Mouse (Mus musculus): ENCODE results near the gene Gpc6. TPM values are rescaled to one million over a fixed set of nuclear protein-coding genes. Genes with fewer than 3 reads are reported as not detected.

Gpc6 gene
- polyA plus RNA-seq, 1 experiment from 2014 or later, result 20.1 TPM

DNA sequence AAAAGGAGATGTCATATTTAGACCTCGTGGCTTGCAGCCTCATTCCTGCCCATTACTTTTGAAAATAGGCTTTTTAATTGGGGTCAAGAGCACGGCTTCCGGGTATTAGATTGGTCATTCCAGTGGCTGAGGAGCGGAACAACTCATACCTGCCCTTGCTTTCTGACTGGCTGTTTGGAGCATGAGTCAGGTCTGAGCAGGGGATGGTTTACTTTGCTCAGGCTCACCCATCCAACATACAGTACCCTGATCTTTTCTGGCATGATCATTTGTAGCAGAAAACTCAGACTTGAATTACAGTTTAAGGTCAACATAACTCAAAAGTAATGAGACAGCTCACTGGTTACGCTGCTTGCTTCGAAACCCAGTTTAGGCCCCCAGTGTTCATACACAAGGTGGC, 1068.7 kb downstream of the Gpc6 start:
- no peak overlapping the region for H3K27ac ChIP-seq
- 83% methylated on average over 6 of the region's 6 CpGs for WGBS
- H3K36me3 ChIP-seq, result no peaks in the 10 kb centered on the region
- H3K4me1 ChIP-seq (replicated peaks), result no peaks in the 10 kb centered on the region
- H3K9me3 ChIP-seq (replicated peaks), result no peaks in the 10 kb centered on the region
- no peak overlapping the region for H3K4me3 ChIP-seq
- peaks cover 78% of the 10 kb centered on the region for H3K27me3 ChIP-seq
- H3K4me2 ChIP-seq, result no peak overlapping the region
- no peak overlapping the region for H3K9ac ChIP-seq
- ATAC-seq (replicated peaks; ENCODE audit: insufficient number of reproducible peaks, insufficient read depth, low FRiP score, low read depth), result no peak

DNA sequence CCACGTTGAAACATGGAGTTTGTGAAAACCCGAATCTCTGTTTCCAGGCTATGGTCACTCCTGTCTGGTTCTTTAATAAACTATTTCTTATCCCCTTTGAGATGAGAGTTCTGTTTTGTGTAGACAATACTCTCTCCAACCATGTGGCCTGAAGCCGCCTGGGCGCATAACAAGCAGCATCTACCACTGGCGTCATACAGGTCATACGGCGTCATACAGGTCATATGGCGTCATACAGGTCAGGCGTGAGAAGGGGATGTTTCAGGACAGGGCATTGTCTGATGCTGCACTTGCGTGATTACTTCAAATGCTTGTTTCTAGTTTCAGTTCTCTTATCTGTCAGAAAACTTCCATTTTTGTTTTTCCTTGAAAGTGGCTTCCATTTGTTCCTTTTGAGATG, 1079.3 kb downstream of the Gpc6 start:
- no peak overlapping the region for H3K27ac ChIP-seq
- H3K9ac ChIP-seq, result no peak overlapping the region
- H3K4me1 ChIP-seq (replicated peaks), result peaks cover 22% of the 10 kb centered on the region
- no peaks in the 10 kb centered on the region for H3K9me3 ChIP-seq (replicated peaks)
- H3K4me3 ChIP-seq, result no peak overlapping the region
- peaks cover 60% of the 10 kb centered on the region for H3K27me3 ChIP-seq
- no peak overlapping the region for H3K4me2 ChIP-seq
- H3K36me3 ChIP-seq, result no peaks in the 10 kb centered on the region
- ATAC-seq (replicated peaks; ENCODE audit: insufficient number of reproducible peaks, insufficient read depth, low FRiP score, low read depth), result no peak
- 86% methylated on average over 10 of the region's 10 CpGs for WGBS

DNA sequence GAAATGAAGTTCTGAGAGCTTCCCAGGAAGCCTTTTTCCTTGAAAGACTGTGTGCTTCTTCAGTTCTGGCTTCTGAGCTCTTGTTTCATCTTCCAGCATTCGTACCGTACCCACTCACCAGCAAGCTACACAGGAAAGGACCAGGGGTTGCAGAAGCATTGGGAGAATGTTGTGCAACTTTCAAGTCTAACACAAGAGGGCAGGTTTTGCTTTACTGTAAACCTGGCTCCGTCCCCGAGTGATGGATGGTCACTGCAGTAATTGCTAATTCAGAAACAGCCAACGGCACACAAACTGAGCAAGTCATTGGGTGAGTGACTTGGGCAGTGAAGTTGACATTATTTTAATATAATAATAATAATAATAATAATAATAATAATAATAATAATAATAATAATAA, 1080.6 kb downstream of the Gpc6 start:
- Histone ChIP-seq H3K36me3 (no peaks in the 10 kb centered on the region), H3K27me3 (peaks cover 68% of the 10 kb centered on the region), H3K9me3 (replicated peaks) (no peaks in the 10 kb centered on the region), H3K4me2 (no peak overlapping the region), H3K4me3 (no peak overlapping the region), H3K27ac (no peak overlapping the region), H3K4me1 (replicated peaks) (peaks cover 17% of the 10 kb centered on the region), H3K9ac (no peak overlapping the region)
- no peak for ATAC-seq (replicated peaks; ENCODE audit: insufficient number of reproducible peaks, insufficient read depth, low FRiP score, low read depth)
- WGBS, result 13% methylated on average over 5 of the region's 5 CpGs

DNA sequence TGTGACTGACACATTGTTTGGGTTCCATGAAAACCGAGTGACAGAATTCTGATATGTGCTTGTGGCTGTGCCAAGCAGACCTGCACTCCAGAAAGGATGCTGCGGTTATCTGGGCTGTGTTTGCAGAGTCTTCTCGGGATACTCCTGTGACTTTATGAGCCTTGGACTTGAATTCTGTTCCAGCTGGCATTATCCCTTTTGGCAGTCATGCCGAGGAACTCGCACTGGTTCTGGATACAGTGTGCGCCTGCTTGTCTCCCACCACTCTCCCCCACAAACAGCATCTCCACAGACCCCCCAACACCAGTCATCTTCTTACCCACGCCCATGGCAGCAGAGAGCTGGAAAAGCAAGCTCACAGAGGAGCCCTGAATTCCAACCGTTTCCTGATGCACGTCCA, 1084.4 kb downstream of the Gpc6 start:
- Histone ChIP-seq H3K27me3 (peaks cover 58% of the 10 kb centered on the region), H3K9me3 (replicated peaks) (no peaks in the 10 kb centered on the region), H3K36me3 (no peaks in the 10 kb centered on the region), H3K4me3 (no peak overlapping the region), H3K4me1 (replicated peaks) (no peaks in the 10 kb centered on the region), H3K9ac (no peak overlapping the region), H3K27ac (no peak overlapping the region), H3K4me2 (no peak overlapping the region)
- ATAC-seq (replicated peaks; ENCODE audit: insufficient number of reproducible peaks, insufficient read depth, low FRiP score, low read depth), result no peak
- WGBS, result 64% methylated on average over 9 of the region's 9 CpGs

DNA sequence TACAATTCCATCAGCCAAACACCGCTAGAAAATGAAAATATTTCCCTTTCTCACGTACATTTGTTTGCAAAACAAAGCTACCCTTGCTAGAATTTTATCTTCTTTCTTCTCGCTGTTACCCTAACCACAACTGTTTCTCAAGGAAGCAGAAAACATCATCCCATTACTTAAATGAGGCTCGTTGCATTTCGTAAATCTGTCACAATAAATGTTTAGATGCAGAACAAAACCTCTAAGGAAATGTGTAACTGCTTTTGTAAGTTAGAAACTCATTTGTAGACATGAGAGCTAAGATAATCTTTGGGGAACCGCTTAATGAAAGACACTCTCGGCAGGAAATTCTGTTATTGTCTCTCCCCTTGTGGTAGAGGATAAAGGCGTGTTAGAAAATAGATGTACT, 1088.1 kb downstream of the Gpc6 start:
- Histone ChIP-seq H3K36me3 (no peaks in the 10 kb centered on the region), H3K27me3 (peaks cover 43% of the 10 kb centered on the region), H3K9ac (no peak overlapping the region), H3K27ac (no peak overlapping the region), H3K4me3 (no peak overlapping the region), H3K9me3 (replicated peaks) (no peaks in the 10 kb centered on the region), H3K4me2 (no peak overlapping the region), H3K4me1 (replicated peaks) (no peaks in the 10 kb centered on the region)
- no peak for ATAC-seq (replicated peaks; ENCODE audit: insufficient number of reproducible peaks, insufficient read depth, low FRiP score, low read depth)
- 74% methylated on average over 8 of the region's 8 CpGs for WGBS

DNA sequence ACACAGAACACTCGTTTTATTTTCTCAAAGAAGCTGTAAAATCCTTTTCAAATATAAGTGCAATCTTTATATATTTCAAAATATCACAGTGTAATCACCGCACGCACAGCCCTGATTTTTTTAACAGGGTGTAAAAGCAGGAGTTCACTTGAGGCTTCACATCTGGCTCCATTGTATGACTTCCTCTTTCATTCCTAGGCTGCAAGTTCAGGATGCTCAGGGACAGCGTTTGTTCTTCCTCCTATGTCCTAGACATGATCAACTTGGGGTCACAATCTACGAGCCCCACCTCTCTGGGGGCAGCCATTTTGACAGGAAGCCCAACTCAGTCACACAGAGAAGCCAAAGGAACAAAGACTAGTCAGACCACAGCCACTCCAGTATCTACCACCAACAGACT, 1094.2 kb downstream of the Gpc6 start:
- Histone ChIP-seq H3K4me1 (replicated peaks) (no peaks in the 10 kb centered on the region), H3K4me3 (no peak overlapping the region), H3K27me3 (peaks cover 21% of the 10 kb centered on the region), H3K27ac (no peak overlapping the region), H3K9me3 (replicated peaks) (no peaks in the 10 kb centered on the region), H3K36me3 (no peaks in the 10 kb centered on the region), H3K4me2 (no peak overlapping the region), H3K9ac (no peak overlapping the region)
- WGBS, result 64% methylated on average over 5 of the region's 5 CpGs
- no peak for ATAC-seq (replicated peaks; ENCODE audit: insufficient number of reproducible peaks, insufficient read depth, low FRiP score, low read depth)

DNA sequence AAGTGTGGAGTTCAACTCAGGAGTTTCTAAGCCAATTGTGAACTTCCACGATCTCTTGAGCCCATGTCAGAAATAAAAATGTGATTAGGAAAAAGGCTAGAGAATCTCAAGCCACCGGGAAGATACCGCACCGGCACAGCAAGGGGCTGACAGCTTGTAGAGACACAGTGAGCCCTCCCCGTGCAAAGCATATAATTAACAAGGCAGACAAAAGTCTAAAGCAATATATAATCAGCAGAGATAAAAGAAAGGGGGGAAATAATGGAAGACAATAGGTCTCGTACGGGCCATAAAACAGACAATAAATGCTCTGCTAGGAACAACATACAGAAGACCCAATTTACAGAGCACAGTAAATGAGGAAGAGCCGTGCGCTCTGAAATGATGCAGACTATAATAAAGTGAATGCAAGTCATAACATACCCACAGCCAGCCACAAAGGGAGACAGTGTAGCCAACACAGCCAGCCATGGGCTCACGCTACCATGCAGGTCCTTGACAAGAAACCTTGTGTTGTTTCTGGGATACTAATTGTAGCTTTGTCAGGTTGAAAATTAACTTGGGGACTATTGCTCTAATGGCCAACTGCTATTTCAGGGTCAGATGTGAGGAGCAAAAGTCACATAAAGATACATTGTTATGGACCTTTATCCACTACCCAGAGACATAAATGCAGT, 1096.9 kb downstream of the Gpc6 start:
- no peaks in the 10 kb centered on the region for H3K9me3 ChIP-seq (replicated peaks)
- WGBS, result 75% methylated on average over 10 of the region's 10 CpGs
- H3K4me2 ChIP-seq, result no peak overlapping the region
- no peaks in the 10 kb centered on the region for H3K36me3 ChIP-seq
- H3K9ac ChIP-seq, result no peak overlapping the region
- no peak overlapping the region for H3K27ac ChIP-seq
- H3K27me3 ChIP-seq, result peaks cover 10% of the 10 kb centered on the region
- H3K4me3 ChIP-seq, result no peak overlapping the region
- no peak for ATAC-seq (replicated peaks; ENCODE audit: insufficient number of reproducible peaks, insufficient read depth, low FRiP score, low read depth)
- H3K4me1 ChIP-seq (replicated peaks), result no peaks in the 10 kb centered on the region

Small RNA genes lying within 50 kb of the gene (microRNA-seq; reads per million reads assigned to microRNA genes)
- not detected for gene Mir6239
